Mouse (Mus musculus): Measurements from ENCODE around the gene Lgi4. TPM values are rescaled to one million over a fixed set of nuclear protein-coding genes. Genes with fewer than 3 reads are reported as not detected.

Lgi4 gene
- total RNA-seq, 2 experiments from 2014 or later, result 32.9 to 35.9 TPM

GRCm38 (mm10) chr7:31100786-31101185 lies 41.6 kb downstream of the Lgi4 start:
- no peak for DNase-seq (ENCODE audit: low spot score in 2 of 2)

GRCm38 (mm10) chr7:31105061-31105768 lies 46.1 kb downstream of the Lgi4 start:
- peak; percentile 60 to 78 for DNase-seq (ENCODE audit: low spot score in 2 of 2)

- no peak for DNase-seq (ENCODE audit: low spot score in 2 of 2)
Observed at GRCm38 (mm10) chr7:31106166-31106565, 47.0 kb downstream of the Lgi4 start.

- DNase-seq (ENCODE audit: low spot score in 2 of 2), result no peak
Observed at GRCm38 (mm10) chr7:31107781-31108180, 48.6 kb downstream of the Lgi4 start.

GRCm38 (mm10) chr7:31109091-31109490 lies 49.9 kb downstream of the Lgi4 start:
- DNase-seq (ENCODE audit: low spot score in 2 of 2), result no peak

- no peak for DNase-seq (ENCODE audit: low spot score in 2 of 2)
Observed at GRCm38 (mm10) chr7:31109796-31110195, 50.7 kb downstream of the Lgi4 start.

- no peak for DNase-seq (ENCODE audit: low spot score in 2 of 2)
Observed at GRCm38 (mm10) chr7:31110861-31111385, 51.8 kb downstream of the Lgi4 start.

- no peak for DNase-seq (ENCODE audit: low spot score in 2 of 2)
Observed at GRCm38 (mm10) chr7:31112036-31112435, 52.9 kb downstream of the Lgi4 start.

- no peak for DNase-seq (ENCODE audit: low spot score in 2 of 2)
Observed at GRCm38 (mm10) chr7:31113800-31114199, 54.7 kb downstream of the Lgi4 start.

- no peak for DNase-seq (ENCODE audit: low spot score in 2 of 2)
Observed at GRCm38 (mm10) chr7:31114646-31115045, 55.5 kb downstream of the Lgi4 start.

- DNase-seq (ENCODE audit: low spot score in 2 of 2), result no peak
Observed at GRCm38 (mm10) chr7:31115182-31115581, 56.0 kb downstream of the Lgi4 start, which contains the start of gene Hpn. Hpn (minus strand) TSS chr7:31115290.

- no peak for DNase-seq (ENCODE audit: low spot score in 2 of 2)
Observed at GRCm38 (mm10) chr7:31115587-31116043, 56.5 kb downstream of the Lgi4 start.

- no peak for DNase-seq (ENCODE audit: low spot score in 2 of 2)
Observed at GRCm38 (mm10) chr7:31116721-31117145, 57.6 kb downstream of the Lgi4 start.

- no peak for DNase-seq (ENCODE audit: low spot score in 2 of 2)
Observed at GRCm38 (mm10) chr7:31117465-31117864, 58.3 kb downstream of the Lgi4 start.

GRCm38 (mm10) chr7:31118486-31118885 lies 59.3 kb downstream of the Lgi4 start:
- peak in 1 of 2 experiments; percentile 27 for DNase-seq (ENCODE audit: low spot score in 2 of 2)

GRCm38 (mm10) chr7:31119556-31119955 lies 60.4 kb downstream of the Lgi4 start:
- DNase-seq (ENCODE audit: low spot score in 2 of 2), result no peak

Small RNAs within 50 kb of the gene (microRNA-seq; reads per million reads assigned to microRNA genes)
- 0 reads per million in 2 experiments for gene Mir7050

Other genes starting within 250 kb of the Lgi4 start
- gene Ffar2, start 235.6 kb upstream of the Lgi4 start, total RNA-seq (2021), result not detected
- gene Ffar3, start 203.2 kb upstream of the Lgi4 start, total RNA-seq (2021), result not detected
- not detected for gene Ffar1, start 197.8 kb upstream of the Lgi4 start, total RNA-seq (2021)
- gene Cd22, start 179.0 kb upstream of the Lgi4 start, total RNA-seq (2021), result under 1 TPM in 1 of 2 experiments, not detected in 1; 0.09 TPM
- 100 to 1,000 TPM in 1 of 2 experiments, 10 to 100 TPM in 1; 91.4 to 101 TPM for gene Mag, start 144.5 kb upstream of the Lgi4 start, total RNA-seq (2021)
- not detected for gene Hamp2, start 134.7 kb upstream of the Lgi4 start, total RNA-seq (2021)
- gene Hamp, start 115.3 kb upstream of the Lgi4 start, total RNA-seq (2021), result not detected
- gene Usf2, start 102.5 kb upstream of the Lgi4 start, total RNA-seq (2021), result 100 to 1,000 TPM; 123 to 124 TPM
- 10 to 100 TPM in 1 of 2 experiments, 1 to 10 TPM in 1; 8.2 to 10.7 TPM for gene Lsr, start 85.9 kb upstream of the Lgi4 start, total RNA-seq (2021)
- under 1 TPM in 1 of 2 experiments, not detected in 1; 0.28 TPM for gene Fam187b, start 85.6 kb upstream of the Lgi4 start, total RNA-seq (2021)
- 10 to 100 TPM; 35.5 to 36.7 TPM for gene Fxyd5, start 16.9 kb upstream of the Lgi4 start, total RNA-seq (2021)
- 100 to 1,000 TPM; 148 to 187 TPM for gene Fxyd7, start 7.9 kb upstream of the Lgi4 start, total RNA-seq (2021)
- 10 to 100 TPM; 74.1 to 90.2 TPM for gene Fxyd1, start 2.1 kb upstream of the Lgi4 start, total RNA-seq (2021)
- gene Fxyd3, start 17.4 kb downstream of the Lgi4 start, total RNA-seq (2021), result 1 to 10 TPM in 1 of 2 experiments, not detected in 1; 1.2 TPM
- gene Hpn, start 55.9 kb downstream of the Lgi4 start, total RNA-seq (2021), result 1 to 10 TPM; 4.6 to 4.8 TPM
- 100 to 1,000 TPM; 805 to 862 TPM for gene Scn1b, start 67.7 kb downstream of the Lgi4 start, total RNA-seq (2021)
- 100 to 1,000 TPM; 105 to 106 TPM for gene Gramd1a, start 96.6 kb downstream of the Lgi4 start, total RNA-seq (2021)
- gene Scgb2b2, start 231.2 kb downstream of the Lgi4 start, total RNA-seq (2021), result not detected
- not detected for gene Scgb1b2, start 232.5 kb downstream of the Lgi4 start, total RNA-seq (2021)